Mouse (Mus musculus) brain, adult 2 months (tissue): ENCODE measurements at regions not wholly inside any gene's neighbourhood (a gene's known extent, or its start where the extent isn't known, plus 50 kb on each side); places are given as distances from the start of the nearest gene placed in this dataset.
A peak's percentile ranks its signal among the peaks of the same experiment; 100 is the strongest.

Experiments used
- DNase-seq: peaks from one replicate; pipeline ENCODE4 v3.0.0; 2011; ENCODE audit warnings: low read depth, low spot score

GRCm38 (mm10) chrX:103532620-103533199, 97.7 kb upstream of the Zcchc13 start:
- DNase-seq, result peak; percentile 43

- peak; percentile 78 for DNase-seq
These were observed 97.1 kb upstream of the Zcchc13 start for GRCm38 (mm10) chrX:103533306-103533705.

DNA sequence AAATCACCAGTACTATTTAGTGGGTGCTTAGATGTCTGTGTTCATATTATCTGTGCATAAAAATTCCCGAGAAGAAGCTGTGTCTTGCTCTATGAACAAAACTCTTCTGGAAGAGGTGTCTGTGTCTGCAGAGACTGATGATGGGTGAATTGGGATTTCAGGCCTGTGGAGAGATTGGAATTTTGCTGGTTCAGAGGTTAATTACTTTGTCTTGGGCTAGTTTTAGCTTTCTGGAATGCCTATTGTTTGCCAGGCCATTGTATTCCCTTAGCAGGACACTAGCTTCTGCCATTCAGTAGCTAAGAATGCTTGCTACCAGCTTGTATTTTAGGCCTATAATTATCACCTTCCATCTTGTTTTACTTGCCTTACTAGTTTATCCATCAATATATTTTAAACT, 96.6 kb upstream of the Zcchc13 start:
- DNase-seq, result no peak

DNA sequence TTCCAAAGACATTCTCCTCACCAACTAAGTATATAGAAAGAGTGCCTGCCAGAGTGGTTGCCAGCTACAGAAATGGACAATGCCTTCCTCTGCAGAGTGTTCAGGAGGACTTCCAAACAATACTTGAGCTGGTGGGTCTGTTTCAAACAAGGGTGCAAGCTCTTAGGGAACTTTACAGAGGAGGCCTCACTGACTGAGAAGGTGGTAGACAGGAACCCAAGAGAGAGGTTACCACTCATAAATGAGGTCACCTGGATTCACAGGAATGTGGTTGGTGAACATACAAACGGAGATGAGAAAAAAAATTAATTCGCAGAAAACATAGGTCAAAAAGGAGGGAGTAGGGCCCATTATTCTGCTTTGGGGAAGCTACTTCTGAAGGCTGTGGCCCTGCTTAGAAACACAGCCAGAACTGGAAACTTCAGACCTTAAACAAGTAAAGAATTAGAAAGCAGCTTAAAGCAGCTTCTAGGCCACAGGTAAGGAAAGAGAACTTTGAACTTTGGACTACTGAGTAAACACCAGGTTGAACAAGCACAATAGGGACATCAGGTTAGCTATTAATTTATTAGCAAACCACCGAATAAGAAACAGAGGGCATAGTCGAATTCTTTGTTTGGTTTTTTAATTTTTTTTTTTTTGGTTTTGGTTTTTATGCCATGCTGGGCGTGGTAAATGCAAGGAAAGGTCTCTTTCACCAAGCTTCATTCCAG, 83.7 kb upstream of the Zcchc13 start:
- DNase-seq, result no peak

DNA sequence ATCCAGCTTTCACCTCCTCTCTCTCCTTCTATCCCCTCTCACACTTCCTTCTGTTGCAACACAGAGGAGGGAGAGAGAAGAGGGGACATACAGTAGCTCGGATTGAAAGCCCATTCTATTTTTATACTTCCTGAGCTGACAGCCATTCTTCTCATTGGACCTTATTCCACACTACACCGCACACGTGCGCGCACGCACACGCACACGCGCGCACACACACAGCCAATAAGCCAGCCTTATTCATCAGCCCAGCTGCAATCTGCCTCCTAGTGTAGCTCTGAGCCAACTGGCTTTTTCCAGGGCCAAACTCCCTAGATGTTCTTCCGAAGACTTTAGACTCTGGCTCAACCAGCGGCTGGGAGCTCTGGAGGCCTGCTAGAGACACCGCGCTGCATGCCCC, 79.1 kb upstream of the Zcchc13 start:
- DNase-seq, result peak; percentile 84

DNA sequence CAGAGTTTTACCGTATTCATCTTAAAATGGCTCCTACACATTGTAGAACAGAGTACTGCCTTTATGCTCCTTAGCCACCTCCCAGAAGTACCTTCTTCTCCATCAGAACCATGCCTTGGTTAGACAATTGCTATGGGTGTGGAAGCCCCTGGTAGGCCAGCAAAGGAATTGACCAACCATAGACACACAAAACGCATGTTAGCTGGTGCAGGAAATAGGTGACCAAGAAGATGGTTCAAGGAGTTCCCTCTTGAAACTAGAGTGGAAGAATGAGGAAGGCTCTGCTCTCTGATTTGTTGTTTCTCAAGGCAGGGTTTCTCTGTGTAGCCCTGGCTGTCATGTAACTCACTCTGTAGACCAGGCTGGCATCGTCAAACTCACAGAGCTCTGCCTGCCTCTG, 77.2 kb upstream of the Zcchc13 start:
- DNase-seq, result no peak

GRCm38 (mm10) chrX:103553605-103554004, 76.8 kb upstream of the Zcchc13 start:
- no peak for DNase-seq

DNA sequence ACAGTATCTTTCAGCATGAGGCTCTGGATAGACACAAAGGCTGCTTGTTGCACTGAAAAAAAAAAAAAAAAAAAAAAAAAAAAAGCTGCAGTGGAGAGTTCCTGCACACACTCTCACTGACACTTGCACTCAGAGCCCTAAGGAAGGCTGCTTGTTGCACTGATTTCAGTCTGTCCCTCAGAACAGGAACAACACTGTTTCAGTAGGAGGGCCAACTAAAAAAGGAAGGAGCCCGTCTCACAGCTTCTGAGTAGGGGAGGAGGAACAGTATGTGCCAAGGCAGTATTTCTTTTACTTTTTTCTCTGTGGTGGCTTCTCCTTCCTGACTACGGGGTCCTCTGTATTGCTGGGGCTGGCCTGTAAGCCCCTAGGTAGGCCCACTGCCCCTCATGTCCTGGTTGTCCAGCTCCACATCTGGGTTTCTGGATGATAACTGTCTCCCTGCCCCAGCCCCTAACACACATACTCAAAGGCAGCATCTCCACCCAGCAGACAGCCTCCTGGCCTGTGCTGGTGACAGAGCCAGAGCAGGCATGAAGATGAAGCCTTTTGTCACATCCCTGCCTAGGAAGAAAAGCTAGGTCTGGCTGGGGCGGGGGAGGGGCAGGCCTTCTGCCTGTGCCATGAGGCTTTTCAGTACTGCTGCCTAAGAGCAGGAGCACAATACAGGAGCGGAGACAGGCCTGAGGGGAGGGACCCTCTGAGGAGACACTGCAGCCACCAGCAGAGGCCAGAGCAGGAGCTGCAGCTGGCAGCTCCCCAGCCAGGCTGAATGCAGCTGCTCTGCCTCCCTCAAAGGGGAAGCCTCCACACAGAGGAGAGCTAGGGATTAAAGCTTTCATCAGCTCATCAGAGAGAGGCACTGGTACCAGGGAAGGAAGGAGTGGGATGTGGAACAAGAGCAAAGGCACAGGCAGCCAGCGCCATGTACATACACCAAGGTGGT, 75.1 kb upstream of the Zcchc13 start:
- peak; percentile 67 for DNase-seq

- peak; percentile 50 for DNase-seq
These were observed 74.3 kb upstream of the Zcchc13 start for GRCm38 (mm10) chrX:103556046-103556445.

GRCm38 (mm10) chrX:103556681-103557490, 73.5 kb upstream of the Zcchc13 start:
- DNase-seq, result no peak

DNA sequence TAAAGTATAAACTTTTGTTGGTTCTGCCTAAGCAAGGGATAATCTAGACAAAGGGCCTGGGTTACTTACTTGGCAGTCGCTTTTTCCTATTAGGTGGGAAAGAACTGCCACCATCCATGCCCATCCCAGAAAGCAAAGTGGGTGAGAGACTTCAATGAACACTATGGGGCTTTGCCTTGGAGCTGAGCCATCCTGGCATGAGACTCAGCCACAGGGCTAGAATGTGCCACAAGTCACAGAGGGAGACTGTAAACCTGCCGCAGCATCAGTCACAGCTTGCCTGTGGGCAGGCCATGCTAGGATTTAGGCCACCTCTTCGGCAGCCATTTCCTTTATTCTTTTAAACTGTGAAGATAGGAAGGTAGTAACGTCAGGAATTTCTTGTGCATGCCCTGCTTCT, 72.9 kb upstream of the Zcchc13 start:
- DNase-seq, result peak; percentile 15

DNA sequence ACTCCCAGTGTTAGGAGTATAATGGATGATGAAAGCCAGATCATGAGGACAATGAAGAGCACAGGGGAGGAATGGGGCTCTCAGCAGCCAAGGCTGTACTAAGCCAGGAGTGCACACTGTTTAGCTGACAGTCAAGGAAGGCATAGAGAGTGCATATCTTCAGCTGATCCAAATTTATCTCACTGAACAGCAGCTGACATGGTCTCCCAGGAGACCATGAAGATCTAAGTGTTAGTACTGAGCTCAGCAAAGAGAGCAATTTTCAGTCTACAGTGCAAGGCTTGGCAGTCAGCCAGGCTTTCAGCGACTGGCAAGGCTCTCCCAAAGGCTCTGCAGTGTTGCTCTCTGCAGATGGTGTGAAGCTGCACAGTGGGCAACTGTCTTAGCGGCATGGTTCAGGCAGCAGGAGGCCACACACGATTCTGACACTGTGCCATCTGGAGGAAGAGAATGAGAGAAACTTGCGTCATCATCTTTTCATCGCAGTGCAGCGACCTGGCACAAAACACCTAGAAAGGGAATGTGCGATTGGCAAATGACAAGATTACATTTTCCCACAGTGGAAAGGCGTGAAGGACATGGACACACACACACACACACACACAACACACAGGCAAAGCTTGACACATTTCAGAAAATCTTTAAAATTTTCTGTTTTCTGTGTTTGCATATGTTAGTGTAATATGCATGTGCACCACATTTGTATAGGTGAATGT, 66.7 kb upstream of the Zcchc13 start:
- peak; percentile 96 for DNase-seq

DNA sequence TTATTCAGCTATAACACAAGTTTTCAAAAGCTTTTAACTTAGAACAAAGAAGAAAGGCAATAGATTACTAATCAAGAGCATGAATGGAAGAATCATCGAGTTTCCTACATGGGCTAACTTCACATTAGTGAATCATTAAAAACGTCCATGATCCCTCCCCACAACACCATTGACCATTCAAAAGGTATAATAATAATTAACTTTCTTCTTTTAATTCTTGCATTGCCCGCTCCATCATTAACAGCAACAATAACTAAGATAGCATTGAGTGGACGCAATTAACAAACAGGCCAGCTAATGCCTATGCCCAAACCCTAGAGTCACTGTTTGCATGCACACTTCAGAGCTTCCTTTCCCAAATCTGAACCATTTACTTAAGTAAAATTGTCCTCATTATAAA, 57.0 kb upstream of the Zcchc13 start:
- DNase-seq, result no peak

GRCm38 (mm10) chrX:103579484-103579883, 50.9 kb upstream of the Zcchc13 start:
- no peak for DNase-seq
